Mouse (Mus musculus) heart, adult 8-10 months (tissue): ENCODE results near the gene Olfr610. TPM values are rescaled to one million over a fixed set of nuclear protein-coding genes. Genes with fewer than 3 reads are reported as not detected.
"Not testable (repeated sequence)": the region's sequence is repeated elsewhere in the genome, so short reads cannot be mapped to it uniquely, and the experiment has no call there.

Source experiments
- DNase-seq: peaks from one replicate; pipeline ENCODE4 v3.0.0; 2022; ENCODE audit warnings: low spot score
- total RNA-seq, 4 experiments: library from RNA; stranded (reverse); gene quantifications; 2 replicates each; pipeline ENCODE4 v1.2.4; 2022

Gene Olfr610
- total RNA-seq: not detected

DNA sequence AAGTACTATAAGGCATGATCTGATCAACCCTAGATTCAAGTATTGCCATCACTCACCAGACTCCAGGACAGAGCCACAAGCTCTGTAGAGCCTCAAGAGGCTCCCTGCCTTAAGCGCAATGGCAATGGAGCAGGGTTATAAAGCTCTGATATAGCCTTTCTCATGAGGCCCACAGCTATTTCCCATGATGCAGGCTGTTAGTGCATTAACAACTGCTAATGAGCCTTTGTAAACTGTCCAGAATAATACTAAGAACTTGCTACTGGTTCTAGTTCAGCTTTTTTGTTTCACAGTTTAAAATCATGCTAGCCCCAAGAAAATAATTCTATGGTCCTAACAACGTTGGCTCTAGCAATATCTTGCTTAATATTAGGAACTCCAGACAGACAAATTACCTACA lies at the start of gene Olfr610:
Olfr610 (minus strand) TSS at position 101 of the 400 bp plus-strand sequence.
- DNase-seq: no peak

- DNase-seq: no peak
Measured at GRCm38 (mm10) chr7:103555779-103556178, 43.9 kb upstream of the Olfr610 start, which contains the start of gene Olfr615. Gene Olfr615 (plus strand): TSS chr7:103556079.

DNA sequence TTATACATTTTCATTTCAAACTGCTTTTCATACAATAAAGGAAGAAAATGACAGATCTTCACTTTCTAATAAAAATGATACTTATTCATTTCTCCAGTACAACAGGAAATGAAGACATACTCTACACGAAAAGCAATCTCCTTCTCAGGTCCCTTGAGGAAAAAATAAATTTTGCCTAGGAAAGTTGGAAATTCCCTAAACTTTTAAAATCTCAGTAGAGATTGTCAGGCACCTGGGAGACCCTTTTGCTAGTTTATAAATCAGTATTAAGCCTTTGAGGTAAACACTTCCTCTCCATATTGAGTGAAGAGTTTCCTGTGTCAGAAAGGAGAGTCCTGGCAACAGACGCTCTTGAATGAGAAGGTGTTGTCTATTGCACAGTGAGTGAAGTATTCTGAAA lies 35.9 kb upstream of the Olfr610 start, which contains the start of gene Olfr613:
Olfr613 (plus strand) TSS at position 301 of the 400 bp plus-strand sequence.
- DNase-seq: no peak

DNA sequence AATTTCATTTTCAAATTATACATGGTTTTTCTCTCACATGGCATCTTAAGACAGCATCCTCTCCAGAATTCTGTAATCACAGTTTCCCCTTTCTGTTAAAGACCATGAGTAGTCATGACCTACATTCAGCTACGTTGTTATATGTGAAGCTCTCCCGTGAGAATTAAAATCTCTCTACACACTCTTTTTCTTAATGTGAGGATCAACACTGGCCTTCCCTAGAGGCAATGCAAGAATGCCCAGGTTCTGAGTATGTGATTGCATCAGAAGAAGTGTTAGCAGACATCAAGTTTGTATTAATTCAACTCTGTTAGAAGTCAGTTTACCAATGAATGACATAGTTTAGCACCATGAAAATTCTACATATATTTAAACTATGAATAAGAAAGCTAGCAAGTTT lies 30.7 kb upstream of the Olfr610 start, which contains the start of gene Olfr612:
Olfr612 (minus strand) TSS at position 101 of the 400 bp plus-strand sequence.
- not testable (repeated sequence) for DNase-seq

DNA sequence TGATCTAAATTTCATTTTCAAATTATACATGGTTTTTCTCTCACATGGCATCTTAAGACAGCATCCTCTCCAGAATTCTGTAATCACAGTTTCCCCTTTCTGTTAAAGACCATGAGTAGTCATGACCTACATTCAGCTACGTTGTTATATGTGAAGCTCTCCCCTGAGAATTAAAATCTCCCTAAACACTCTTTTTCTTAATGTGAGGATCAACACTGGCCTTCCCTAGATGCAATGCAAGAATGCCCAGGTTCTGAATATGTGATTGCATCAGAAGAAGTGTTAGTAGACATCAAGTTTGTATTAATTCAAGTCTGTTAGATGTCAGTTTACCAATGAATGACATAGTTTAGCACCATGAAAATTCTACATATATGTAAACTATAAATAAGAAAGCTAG lies 8.8 kb upstream of the Olfr610 start, which contains the start of gene Olfr611:
Olfr611 (minus strand) TSS at position 101 of the 400 bp plus-strand sequence.
- not testable (repeated sequence) for DNase-seq

DNA sequence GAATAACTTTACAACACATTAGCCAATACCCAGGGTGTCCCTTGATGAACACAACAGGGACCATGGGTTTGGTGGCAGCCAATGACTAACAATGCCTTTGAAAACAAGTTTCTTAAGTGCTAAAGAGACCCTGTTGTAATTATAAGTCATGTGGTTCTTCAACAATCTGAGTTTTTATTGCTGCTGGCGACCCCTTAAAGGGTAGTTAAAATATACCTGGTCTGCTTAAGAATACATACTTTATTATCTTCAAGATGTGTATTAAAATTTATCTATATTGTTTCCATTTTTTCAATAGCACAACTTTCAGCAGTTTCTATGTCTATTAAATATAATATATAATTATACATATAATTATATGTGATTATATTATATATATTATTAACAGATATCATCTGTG lies 14.0 kb downstream of the Olfr610 start, which contains the start of gene Olfr609:
Olfr609 (minus strand) TSS at position 101 of the 400 bp plus-strand sequence.
- DNase-seq: no peak

DNA sequence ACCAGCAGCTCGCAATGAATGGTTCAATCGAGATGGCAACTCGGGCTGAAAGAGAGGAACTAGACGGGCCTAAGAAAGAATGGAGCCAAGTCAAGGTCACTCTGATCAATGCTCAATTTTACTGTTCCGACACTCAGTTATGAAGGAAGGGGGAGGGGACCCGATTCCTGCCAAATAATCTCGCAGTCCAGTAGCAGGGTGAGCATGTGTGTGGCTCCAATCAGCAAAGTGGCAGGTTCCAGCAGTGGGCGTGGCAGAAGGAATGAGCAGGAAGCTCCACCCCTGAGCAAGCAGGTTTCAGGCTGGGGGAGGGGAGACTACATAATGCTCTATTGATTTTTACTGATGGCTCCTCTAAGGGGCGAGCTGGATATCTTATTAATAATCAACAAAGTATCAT lies 34.8 kb downstream of the Olfr610 start:
- not testable (repeated sequence) for DNase-seq

GRCm38 (mm10) chr7:103469577-103469976 lies 42.3 kb downstream of the Olfr610 start, which contains the start of gene Olfr608:
Gene Olfr608 (plus strand): TSS chr7:103469877.
- DNase-seq: no peak

GRCm38 (mm10) chr7:103460590-103460989 lies 51.3 kb downstream of the Olfr610 start:
- no peak for DNase-seq

Other genes with a start within 250 kb of the Olfr610 start
- gene Olfr596, start 206.5 kb downstream of the Olfr610 start, total RNA-seq: not detected
- not detected for gene Olfr597, start 195.8 kb downstream of the Olfr610 start, total RNA-seq
- gene Olfr598, start 188.6 kb downstream of the Olfr610 start, total RNA-seq: not detected
- not detected for gene Olfr599, start 176.2 kb downstream of the Olfr610 start, total RNA-seq
- gene Olfr600, start 162.5 kb downstream of the Olfr610 start, total RNA-seq: not detected
- not detected for gene Olfr601, start 149.5 kb downstream of the Olfr610 start, total RNA-seq
- not detected for gene Olfr603, start 125.9 kb downstream of the Olfr610 start, total RNA-seq
- not detected for gene Usp17lc, start 97.0 kb downstream of the Olfr610 start, total RNA-seq
- not detected for gene Olfr605, start 66.7 kb downstream of the Olfr610 start, total RNA-seq
- not detected for gene Olfr606, start 63.1 kb downstream of the Olfr610 start, total RNA-seq
- not detected for gene Olfr607, start 48.0 kb downstream of the Olfr610 start, total RNA-seq
- not detected for gene Olfr608, start 42.2 kb downstream of the Olfr610 start, total RNA-seq
- not detected for gene Olfr609, start 14.1 kb downstream of the Olfr610 start, total RNA-seq
- not detected for gene Olfr611, start 8.7 kb upstream of the Olfr610 start, total RNA-seq
- not detected for gene Olfr612, start 30.6 kb upstream of the Olfr610 start, total RNA-seq
- not detected for gene Olfr613, start 36.0 kb upstream of the Olfr610 start, total RNA-seq
- gene Olfr615, start 44.0 kb upstream of the Olfr610 start, total RNA-seq: not detected
- not detected for gene Olfr616, start 57.0 kb upstream of the Olfr610 start, total RNA-seq
- not detected for gene Olfr617, start 60.9 kb upstream of the Olfr610 start, total RNA-seq
- gene Olfr618, start 78.0 kb upstream of the Olfr610 start, total RNA-seq: not detected
- gene Olfr619, start 88.5 kb upstream of the Olfr610 start, total RNA-seq: not detected
- not detected for gene Olfr620, start 100.4 kb upstream of the Olfr610 start, total RNA-seq
- not detected for gene Olfr622, start 130.6 kb upstream of the Olfr610 start, total RNA-seq
- not detected for gene Olfr623, start 151.6 kb upstream of the Olfr610 start, total RNA-seq
- not detected for gene Olfr624, start 159.1 kb upstream of the Olfr610 start, total RNA-seq
- gene Olfr625-ps1, start 170.6 kb upstream of the Olfr610 start, total RNA-seq: not detected
- not detected for gene Olfr243, start 202.5 kb upstream of the Olfr610 start, total RNA-seq
- gene Olfr628, start 218.3 kb upstream of the Olfr610 start, total RNA-seq: not detected
- not detected for gene Olfr629, start 232.8 kb upstream of the Olfr610 start, total RNA-seq
- gene Olfr630, start 245.2 kb upstream of the Olfr610 start, total RNA-seq: not detected